Mouse (Mus musculus): ENCODE measurements around the gene Numb. TPM values are rescaled to one million over a fixed set of nuclear protein-coding genes. Genes with fewer than 3 reads are reported as not detected.

Numb gene
- 50.2 and 65.8 TPM in 2 replicates for total RNA-seq (2014; fragmentation: Nextera tagmentation)
- 52.8 and 58.1 TPM in 2 replicates for total RNA-seq (2017)
- polyA plus RNA-seq (2012): 34.4 and 40.1 TPM in 2 replicates

DNA sequence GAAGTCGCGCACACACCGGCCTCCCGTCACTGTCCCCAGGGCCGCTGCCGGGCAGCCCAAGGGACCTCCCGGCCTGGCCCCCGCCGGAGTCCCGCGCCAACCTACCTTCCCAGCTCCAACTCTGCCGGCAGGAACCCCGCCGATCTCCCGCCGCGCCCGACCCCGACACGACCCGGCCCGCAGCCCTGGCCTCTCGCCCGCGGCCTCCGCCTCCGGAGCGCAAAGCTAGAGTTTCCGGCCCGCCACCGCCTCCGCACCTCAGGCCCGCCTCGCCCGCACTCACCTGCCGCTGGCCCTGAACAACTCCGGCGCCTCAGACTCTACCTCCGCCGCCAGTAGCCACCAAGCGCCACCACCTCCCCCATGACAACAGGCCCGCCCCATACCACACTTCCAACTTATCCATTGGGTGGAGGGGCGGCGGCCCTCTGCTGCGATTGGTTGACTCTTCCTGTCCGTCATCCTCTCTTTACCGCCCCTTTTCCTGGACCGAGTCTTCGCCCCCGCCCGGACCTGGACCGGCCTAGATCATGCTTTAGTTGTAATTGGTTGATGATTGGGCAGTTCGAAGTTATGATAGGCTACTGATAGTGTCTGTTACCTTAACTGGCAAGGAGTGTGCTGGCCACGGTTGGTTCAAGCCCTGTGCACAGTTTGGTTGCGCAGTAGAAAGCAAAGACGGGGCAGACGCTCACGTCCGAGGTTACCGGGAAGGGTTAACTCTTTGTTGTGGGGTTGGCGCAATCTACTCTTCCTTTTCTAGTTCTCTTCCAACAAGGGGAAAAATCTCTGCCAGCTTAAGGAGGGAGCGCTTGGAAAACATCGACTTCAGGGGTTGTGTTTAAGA lies at the start of gene Numb:
Gene Numb (minus strand): TSS at position 400 of the 847 bp plus-strand sequence.
- Histone ChIP-seq H3K4me1 (ENCODE audit: insufficient read depth, low read depth, low read length) (peaks cover 34% of the 10 kb centered on the region), H3K9me3 (replicated peaks) (no peaks in the 10 kb centered on the region), H3K4me3 (ENCODE audit: low read depth, low read length) (peak within 1 kb of the TSS; percentile 82), H3K36me3 (replicated peaks) (peaks cover 9% of the 10 kb centered on the region), H3K27me3 (ENCODE audit: insufficient read depth, low read length) (no peaks in the 10 kb centered on the region)
- TF ChIP-seq POLR2AphosphoS5 (IDR thresholded peaks at IDR 0.05; ENCODE audit: insufficient replicate concordance, low read depth, low read length): no peak
- no peak for TF ChIP-seq GATA1 (IDR thresholded peaks at IDR 0.05; ENCODE audit: borderline replicate concordance, low read length)
- TF ChIP-seq CTCF (IDR thresholded peaks at IDR 0.05; ENCODE audit: low read depth, low read length): no peak
- ATAC-seq (ENCODE audit: extremely low read depth, insufficient number of reproducible peaks, low FRiP score, poor library complexity, severe bottlenecking) (peak; percentile 99), DNase-seq (ENCODE audit: low spot score) (peak; percentile 100)

GRCm38 (mm10) chr12:83965235-83965634 lies 43.5 kb upstream of the Numb start:
- no peak for DNase-seq (ENCODE audit: low spot score)
- H3K36me3 ChIP-seq (replicated peaks): no peaks in the 10 kb centered on the region
- TF ChIP-seq GATA2 (IDR thresholded peaks at IDR 0.05; ENCODE audit: borderline replicate concordance, low read depth, low read length): no peak
- TF ChIP-seq GATA1 (IDR thresholded peaks at IDR 0.05; ENCODE audit: borderline replicate concordance, low read length): no peak
- no peak for TF ChIP-seq CTCF (IDR thresholded peaks at IDR 0.05; ENCODE audit: low read depth, low read length)
- no peak for TF ChIP-seq POLR2AphosphoS5 (IDR thresholded peaks at IDR 0.05; ENCODE audit: insufficient replicate concordance, low read depth, low read length)
- TF ChIP-seq TAL1 (conservative IDR thresholded peaks at IDR 0.05; ENCODE audit: low read depth, low read length): no peak
- H3K4me3 ChIP-seq (ENCODE audit: low read depth, low read length): no peak overlapping the region
- ATAC-seq (ENCODE audit: extremely low read depth, insufficient number of reproducible peaks, low FRiP score, poor library complexity, severe bottlenecking): no peak
- peaks cover 9% of the 10 kb centered on the region for H3K4me1 ChIP-seq (ENCODE audit: insufficient read depth, low read depth, low read length)
- H3K9me3 ChIP-seq (replicated peaks): 0 out of 2 replicates have a peak, but pooled peaks cover 1% of the 10 kb centered on the region
- H3K27me3 ChIP-seq (ENCODE audit: insufficient read depth, low read length): peaks cover 20% of the 10 kb centered on the region

- ATAC-seq (ENCODE audit: extremely low read depth, insufficient number of reproducible peaks, low FRiP score, poor library complexity, severe bottlenecking) (no peak), DNase-seq (ENCODE audit: low spot score) (no peak)
- TF ChIP-seq GATA2 (IDR thresholded peaks at IDR 0.05; ENCODE audit: borderline replicate concordance, low read depth, low read length) (no peak), POLR2AphosphoS5 (IDR thresholded peaks at IDR 0.05; ENCODE audit: insufficient replicate concordance, low read depth, low read length) (no peak), TAL1 (conservative IDR thresholded peaks at IDR 0.05; ENCODE audit: low read depth, low read length) (no peak), CTCF (IDR thresholded peaks at IDR 0.05; ENCODE audit: low read depth, low read length) (no peak), GATA1 (IDR thresholded peaks at IDR 0.05; ENCODE audit: borderline replicate concordance, low read length) (no peak)
- no peaks in the 10 kb centered on the region for H3K9me3 ChIP-seq (replicated peaks)
- no peak overlapping the region for H3K4me3 ChIP-seq (ENCODE audit: low read depth, low read length)
- H3K27me3 ChIP-seq (ENCODE audit: insufficient read depth, low read length): no peaks in the 10 kb centered on the region
- peaks cover 43% of the 10 kb centered on the region for H3K36me3 ChIP-seq (replicated peaks)
- peaks cover 27% of the 10 kb centered on the region for H3K4me1 ChIP-seq (ENCODE audit: insufficient read depth, low read depth, low read length)
These were observed 36.5 kb upstream of the Numb start for GRCm38 (mm10) chr12:83958278-83958677.

- DNase-seq (ENCODE audit: low spot score) (peak; percentile 47), ATAC-seq (ENCODE audit: extremely low read depth, insufficient number of reproducible peaks, low FRiP score, poor library complexity, severe bottlenecking) (no peak)
These were observed 30.2 kb upstream of the Numb start for GRCm38 (mm10) chr12:83951711-83952575.

GRCm38 (mm10) chr12:83950840-83951701 lies 29.3 kb upstream of the Numb start:
- peak overlapping the region; percentile 87 for H3K4me3 ChIP-seq (ENCODE audit: low read depth, low read length)
- ATAC-seq (ENCODE audit: extremely low read depth, insufficient number of reproducible peaks, low FRiP score, poor library complexity, severe bottlenecking) (no peak), DNase-seq (ENCODE audit: low spot score) (peak; percentile 69)
- peaks cover 3% of the 10 kb centered on the region for H3K9me3 ChIP-seq (replicated peaks)
- TF ChIP-seq GATA1 (IDR thresholded peaks at IDR 0.05; ENCODE audit: borderline replicate concordance, low read length) (no peak), GATA2 (IDR thresholded peaks at IDR 0.05; ENCODE audit: borderline replicate concordance, low read depth, low read length) (no peak), POLR2AphosphoS5 (IDR thresholded peaks at IDR 0.05; ENCODE audit: insufficient replicate concordance, low read depth, low read length) (no peak), TAL1 (conservative IDR thresholded peaks at IDR 0.05; ENCODE audit: low read depth, low read length) (no peak), CTCF (IDR thresholded peaks at IDR 0.05; ENCODE audit: low read depth, low read length) (no peak)
- peaks cover 43% of the 10 kb centered on the region for H3K36me3 ChIP-seq (replicated peaks)
- no peaks in the 10 kb centered on the region for H3K27me3 ChIP-seq (ENCODE audit: insufficient read depth, low read length)
- peaks cover 80% of the 10 kb centered on the region for H3K4me1 ChIP-seq (ENCODE audit: insufficient read depth, low read depth, low read length)

More at GRCm38 (mm10) chr12:83951711-83952575, 30.2 kb upstream of the Numb start:
- no peaks in the 10 kb centered on the region for H3K27me3 ChIP-seq (ENCODE audit: insufficient read depth, low read length)
- H3K4me1 ChIP-seq (ENCODE audit: insufficient read depth, low read depth, low read length): peaks cover 79% of the 10 kb centered on the region
- TF ChIP-seq CTCF (IDR thresholded peaks at IDR 0.05; ENCODE audit: low read depth, low read length) (no peak), POLR2AphosphoS5 (IDR thresholded peaks at IDR 0.05; ENCODE audit: insufficient replicate concordance, low read depth, low read length) (no peak), TAL1 (conservative IDR thresholded peaks at IDR 0.05; ENCODE audit: low read depth, low read length) (no peak), GATA1 (IDR thresholded peaks at IDR 0.05; ENCODE audit: borderline replicate concordance, low read length) (no peak), GATA2 (IDR thresholded peaks at IDR 0.05; ENCODE audit: borderline replicate concordance, low read depth, low read length) (no peak)
- H3K4me3 ChIP-seq (ENCODE audit: low read depth, low read length): peak overlapping the region; percentile 87
- peaks cover 50% of the 10 kb centered on the region for H3K36me3 ChIP-seq (replicated peaks)
- H3K9me3 ChIP-seq (replicated peaks): no peaks in the 10 kb centered on the region
